Mouse (Mus musculus): ENCODE measurements around the gene Rilp.

DNA sequence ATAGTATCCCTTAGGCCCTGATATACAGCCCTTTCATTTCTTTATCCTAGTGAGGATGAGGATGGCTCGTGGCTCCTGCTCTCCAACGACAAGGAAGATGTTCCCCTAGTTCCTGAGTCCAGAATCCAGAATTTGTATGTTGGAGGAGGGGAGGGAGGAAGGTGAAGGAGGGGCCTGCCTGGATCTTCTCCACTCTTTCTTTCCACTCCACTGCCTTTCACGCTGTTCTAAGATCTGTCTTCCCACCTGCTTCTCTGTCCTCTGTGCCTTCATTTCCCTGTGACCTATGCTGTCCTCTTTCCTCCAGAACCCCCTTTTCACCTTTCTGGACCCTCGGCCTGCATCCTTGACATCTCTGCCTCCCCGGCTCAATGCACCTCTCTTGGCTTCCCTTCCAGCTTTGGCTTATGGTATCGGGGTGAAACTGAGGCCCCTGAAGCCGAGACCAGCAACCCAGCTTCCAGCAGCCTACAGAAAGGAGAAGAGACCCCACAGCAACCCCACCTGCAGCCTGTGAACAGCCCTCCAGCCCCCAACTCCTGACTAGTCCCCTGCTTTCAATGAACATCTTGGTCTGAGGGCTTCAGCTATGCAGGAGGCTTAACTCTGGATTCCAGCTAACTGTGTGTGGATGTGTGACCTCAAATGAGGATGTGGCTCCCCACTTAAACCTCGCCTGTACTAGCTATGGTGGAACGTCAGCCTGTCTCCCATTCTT is 2.6 kb downstream of the Rilp start:
- TF ChIP-seq POLR2A (IDR thresholded peaks at IDR 0.05; ENCODE audit: insufficient read depth, low read depth, low read length) (no peak), CTCF (IDR thresholded peaks at IDR 0.05; ENCODE audit: insufficient read depth, low read depth, low read length) (no peak)
